Mouse (Mus musculus): ENCODE measurements around the gene C130026I21Rik. TPM values are rescaled to one million over a fixed set of nuclear protein-coding genes. Genes with fewer than 3 reads are reported as not detected.
"Not testable (repeated sequence)": the region's sequence is repeated elsewhere in the genome, so short reads cannot be mapped to it uniquely, and the experiment has no call there.

C130026I21Rik gene
- polyA plus RNA-seq, 1 experiment from 2014 or later: not detected

DNA sequence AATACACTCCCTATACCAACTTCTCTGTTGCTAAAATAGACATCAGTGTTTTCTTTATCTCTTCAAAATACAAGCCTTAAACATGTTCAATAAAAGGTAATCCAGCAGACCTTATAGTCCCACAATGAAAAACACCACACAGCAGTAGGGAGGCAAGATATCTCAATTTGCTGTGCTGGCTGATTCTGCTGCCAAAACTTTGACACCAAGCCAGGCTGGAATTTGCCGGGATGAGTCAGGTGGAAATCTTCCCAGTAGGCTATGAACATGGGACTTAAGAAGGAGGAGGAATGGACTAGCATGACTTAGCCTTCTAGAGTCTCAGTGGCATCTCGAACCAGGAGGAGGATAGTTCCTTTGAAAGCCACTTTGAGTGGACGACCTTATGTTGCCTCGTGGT lies 91.4 kb downstream of the C130026I21Rik start:
- H3K27ac ChIP-seq (ENCODE audit: low read depth, low read length); H3K4me1 ChIP-seq (replicated peaks; ENCODE audit: control insufficient read depth, insufficient read depth, low read length); H3K36me3 ChIP-seq (ENCODE audit: control insufficient read depth, insufficient read depth, low read length); H3K27me3 ChIP-seq (ENCODE audit: control insufficient read depth, insufficient read depth, low read length); ATAC-seq (ENCODE audit: low FRiP score); H3K4me2 ChIP-seq (replicated peaks; ENCODE audit: low read depth, low read length); H3K4me3 ChIP-seq (ENCODE audit: low read depth, low read length); H3K9me3 ChIP-seq (ENCODE audit: control insufficient read depth, low read length); H3K9ac ChIP-seq (ENCODE audit: low read depth, low read length); DNase-seq (ENCODE audit: low spot score): not testable (repeated sequence)
- 79% methylated on average over 4 of the region's 4 CpGs for WGBS

DNA sequence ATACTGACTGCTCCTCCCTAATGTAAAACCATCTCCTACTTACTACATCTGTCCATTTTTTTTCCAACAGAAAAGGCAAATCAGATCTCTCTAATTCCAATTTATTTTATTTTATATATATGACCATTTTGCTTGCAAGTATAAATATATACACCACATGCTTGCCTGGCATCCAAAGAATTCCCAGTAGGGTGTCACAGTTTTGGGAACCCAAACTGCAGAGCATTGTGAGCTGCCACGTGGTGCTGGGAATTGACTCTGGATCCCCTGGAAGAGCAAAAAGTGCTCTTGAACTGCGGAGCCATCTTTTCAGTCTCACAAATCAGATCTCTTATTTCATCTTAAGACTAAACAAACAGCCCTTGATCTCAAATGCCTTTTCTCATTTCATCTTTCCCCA lies 107.5 kb downstream of the C130026I21Rik start:
- H3K4me3 ChIP-seq (ENCODE audit: low read depth, low read length); H3K36me3 ChIP-seq (ENCODE audit: control insufficient read depth, insufficient read depth, low read length); DNase-seq (ENCODE audit: low spot score); H3K27ac ChIP-seq (ENCODE audit: low read depth, low read length); H3K4me1 ChIP-seq (replicated peaks; ENCODE audit: control insufficient read depth, insufficient read depth, low read length); H3K27me3 ChIP-seq (ENCODE audit: control insufficient read depth, insufficient read depth, low read length); H3K9me3 ChIP-seq (ENCODE audit: control insufficient read depth, low read length); H3K4me2 ChIP-seq (replicated peaks; ENCODE audit: low read depth, low read length); H3K9ac ChIP-seq (ENCODE audit: low read depth, low read length); ATAC-seq (ENCODE audit: low FRiP score): not testable (repeated sequence)
- 56% methylated on average over 1 of the region's 2 CpGs for WGBS

DNA sequence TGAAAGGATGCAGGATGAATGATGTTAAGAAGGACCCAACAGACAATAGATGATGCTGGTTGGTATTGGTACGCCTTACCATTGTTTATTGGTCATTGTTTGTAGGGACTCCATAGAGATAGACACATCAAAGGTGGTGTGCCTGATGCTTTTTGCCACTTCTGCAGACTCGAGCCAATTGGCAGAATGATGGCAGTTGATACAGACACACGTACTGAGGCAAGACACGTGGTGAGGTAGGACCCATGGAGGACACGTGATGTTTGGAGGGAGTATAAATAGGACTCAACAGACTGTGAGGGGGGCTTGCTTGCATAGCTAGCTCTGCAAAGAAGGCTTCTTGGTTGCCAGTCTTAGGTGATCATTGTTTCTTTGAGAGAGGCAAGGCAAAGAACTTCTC lies 115.2 kb downstream of the C130026I21Rik start:
- H3K27ac ChIP-seq (ENCODE audit: low read depth, low read length); H3K4me3 ChIP-seq (ENCODE audit: low read depth, low read length); ATAC-seq (ENCODE audit: low FRiP score); H3K27me3 ChIP-seq (ENCODE audit: control insufficient read depth, insufficient read depth, low read length); H3K36me3 ChIP-seq (ENCODE audit: control insufficient read depth, insufficient read depth, low read length); H3K9me3 ChIP-seq (ENCODE audit: control insufficient read depth, low read length); H3K4me2 ChIP-seq (replicated peaks; ENCODE audit: low read depth, low read length); H3K4me1 ChIP-seq (replicated peaks; ENCODE audit: control insufficient read depth, insufficient read depth, low read length); DNase-seq (ENCODE audit: low spot score); H3K9ac ChIP-seq (ENCODE audit: low read depth, low read length): not testable (repeated sequence)
- 81% methylated on average over 4 of the region's 5 CpGs for WGBS

DNA sequence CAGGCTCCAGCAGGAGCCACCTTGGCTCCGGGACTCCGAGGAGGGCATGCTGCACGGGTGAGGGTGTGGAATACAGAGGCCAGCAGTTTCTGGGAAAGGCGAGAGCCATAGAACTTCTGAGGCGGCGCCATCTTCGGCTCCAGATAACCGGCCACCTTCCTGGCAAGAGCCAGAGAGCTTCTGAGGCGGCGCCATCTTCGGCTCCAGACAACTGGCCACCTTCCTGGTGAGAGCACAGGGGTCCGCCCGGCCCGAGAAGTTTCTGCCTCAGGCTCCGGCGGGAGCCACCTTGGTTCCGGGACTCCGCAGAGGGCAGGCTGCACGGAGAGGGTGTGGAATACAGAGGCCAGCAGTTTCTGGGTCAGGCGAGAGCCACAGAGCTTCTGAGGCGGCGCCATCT lies 136.7 kb downstream of the C130026I21Rik start:
- H3K4me2 ChIP-seq (replicated peaks; ENCODE audit: low read depth, low read length); H3K4me1 ChIP-seq (replicated peaks; ENCODE audit: control insufficient read depth, insufficient read depth, low read length); H3K36me3 ChIP-seq (ENCODE audit: control insufficient read depth, insufficient read depth, low read length); ATAC-seq (ENCODE audit: low FRiP score); H3K27ac ChIP-seq (ENCODE audit: low read depth, low read length); H3K9me3 ChIP-seq (ENCODE audit: control insufficient read depth, low read length); DNase-seq (ENCODE audit: low spot score); H3K27me3 ChIP-seq (ENCODE audit: control insufficient read depth, insufficient read depth, low read length); H3K9ac ChIP-seq (ENCODE audit: low read depth, low read length); H3K4me3 ChIP-seq (ENCODE audit: low read depth, low read length): not testable (repeated sequence)
- 92% methylated on average over 17 of the region's 22 CpGs for WGBS

DNA sequence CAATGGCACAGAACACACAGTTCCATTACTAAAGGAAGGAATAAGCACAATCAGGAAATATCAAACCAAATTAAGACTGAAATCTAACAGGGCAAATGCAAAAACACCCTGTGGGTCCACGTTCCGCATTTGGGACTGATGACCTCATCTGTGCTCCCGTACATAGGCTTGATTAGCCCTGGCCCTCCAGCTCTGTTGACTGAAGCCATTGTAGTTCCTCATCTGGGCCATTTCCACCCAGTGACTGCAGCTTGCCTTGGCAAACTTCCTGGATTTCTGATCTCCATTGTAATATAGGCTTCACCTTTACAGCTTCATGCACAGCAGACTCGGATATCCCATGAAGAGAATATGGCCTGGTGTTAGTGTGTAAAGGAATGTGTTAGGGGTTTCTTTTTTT lies 148.5 kb downstream of the C130026I21Rik start:
- not testable (repeated sequence) for H3K4me3 ChIP-seq (ENCODE audit: low read depth, low read length); H3K9me3 ChIP-seq (ENCODE audit: control insufficient read depth, low read length); H3K27ac ChIP-seq (ENCODE audit: low read depth, low read length); H3K4me2 ChIP-seq (replicated peaks; ENCODE audit: low read depth, low read length); ATAC-seq (ENCODE audit: low FRiP score); H3K36me3 ChIP-seq (ENCODE audit: control insufficient read depth, insufficient read depth, low read length); H3K9ac ChIP-seq (ENCODE audit: low read depth, low read length); H3K4me1 ChIP-seq (replicated peaks; ENCODE audit: control insufficient read depth, insufficient read depth, low read length); H3K27me3 ChIP-seq (ENCODE audit: control insufficient read depth, insufficient read depth, low read length); DNase-seq (ENCODE audit: low spot score)
- 91% methylated on average over 4 of the region's 4 CpGs for WGBS

DNA sequence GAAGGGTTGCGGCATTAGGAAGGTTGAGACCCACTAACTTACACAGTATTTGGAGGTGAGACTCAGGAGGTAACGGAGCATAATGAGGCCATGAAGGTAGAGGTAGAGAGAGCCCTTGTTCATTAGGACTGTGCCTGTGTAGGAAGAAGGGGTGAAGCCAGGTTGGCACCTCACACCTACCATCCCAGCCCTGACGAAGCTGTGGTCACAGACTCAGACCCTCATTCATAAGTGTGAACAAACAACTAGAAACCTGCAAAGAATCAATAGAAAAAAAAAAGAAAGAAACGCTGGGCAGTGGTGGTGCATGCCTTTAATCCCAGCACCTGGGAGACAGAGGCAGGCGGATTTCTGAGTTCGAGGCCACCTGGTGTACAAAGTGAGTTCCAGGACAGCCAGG lies 152.0 kb downstream of the C130026I21Rik start:
- H3K4me2 ChIP-seq (replicated peaks; ENCODE audit: low read depth, low read length); H3K27ac ChIP-seq (ENCODE audit: low read depth, low read length); H3K27me3 ChIP-seq (ENCODE audit: control insufficient read depth, insufficient read depth, low read length); ATAC-seq (ENCODE audit: low FRiP score); H3K4me1 ChIP-seq (replicated peaks; ENCODE audit: control insufficient read depth, insufficient read depth, low read length); H3K9me3 ChIP-seq (ENCODE audit: control insufficient read depth, low read length); H3K36me3 ChIP-seq (ENCODE audit: control insufficient read depth, insufficient read depth, low read length); DNase-seq (ENCODE audit: low spot score); H3K9ac ChIP-seq (ENCODE audit: low read depth, low read length); H3K4me3 ChIP-seq (ENCODE audit: low read depth, low read length): not testable (repeated sequence)
- 69% methylated on average over 5 of the region's 6 CpGs for WGBS

DNA sequence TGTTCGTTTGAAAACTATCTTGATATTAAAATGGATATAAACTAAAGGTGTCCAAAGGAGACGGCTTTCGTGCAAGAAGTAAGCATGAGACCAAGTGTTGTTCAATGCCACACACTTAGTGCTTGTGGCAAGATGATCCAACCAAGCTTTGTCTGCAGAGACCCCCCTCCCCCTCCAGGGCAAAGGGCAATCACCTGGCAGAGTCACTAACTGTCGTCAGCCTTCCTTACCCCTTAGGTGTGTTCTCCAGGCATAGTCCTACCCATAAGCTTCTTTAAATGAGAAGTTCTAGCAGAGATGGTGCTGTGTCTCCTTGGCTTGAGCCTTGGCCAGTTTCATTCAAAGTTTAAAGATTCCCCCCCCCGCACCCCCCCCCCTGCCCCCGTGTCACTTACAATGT lies 152.8 kb downstream of the C130026I21Rik start:
- H3K27ac ChIP-seq (ENCODE audit: low read depth, low read length); H3K4me1 ChIP-seq (replicated peaks; ENCODE audit: control insufficient read depth, insufficient read depth, low read length); H3K4me3 ChIP-seq (ENCODE audit: low read depth, low read length); DNase-seq (ENCODE audit: low spot score); ATAC-seq (ENCODE audit: low FRiP score); H3K9me3 ChIP-seq (ENCODE audit: control insufficient read depth, low read length); H3K27me3 ChIP-seq (ENCODE audit: control insufficient read depth, insufficient read depth, low read length); H3K36me3 ChIP-seq (ENCODE audit: control insufficient read depth, insufficient read depth, low read length); H3K9ac ChIP-seq (ENCODE audit: low read depth, low read length); H3K4me2 ChIP-seq (replicated peaks; ENCODE audit: low read depth, low read length): not testable (repeated sequence)
- WGBS: 69% methylated on average over 4 of the region's 6 CpGs

DNA sequence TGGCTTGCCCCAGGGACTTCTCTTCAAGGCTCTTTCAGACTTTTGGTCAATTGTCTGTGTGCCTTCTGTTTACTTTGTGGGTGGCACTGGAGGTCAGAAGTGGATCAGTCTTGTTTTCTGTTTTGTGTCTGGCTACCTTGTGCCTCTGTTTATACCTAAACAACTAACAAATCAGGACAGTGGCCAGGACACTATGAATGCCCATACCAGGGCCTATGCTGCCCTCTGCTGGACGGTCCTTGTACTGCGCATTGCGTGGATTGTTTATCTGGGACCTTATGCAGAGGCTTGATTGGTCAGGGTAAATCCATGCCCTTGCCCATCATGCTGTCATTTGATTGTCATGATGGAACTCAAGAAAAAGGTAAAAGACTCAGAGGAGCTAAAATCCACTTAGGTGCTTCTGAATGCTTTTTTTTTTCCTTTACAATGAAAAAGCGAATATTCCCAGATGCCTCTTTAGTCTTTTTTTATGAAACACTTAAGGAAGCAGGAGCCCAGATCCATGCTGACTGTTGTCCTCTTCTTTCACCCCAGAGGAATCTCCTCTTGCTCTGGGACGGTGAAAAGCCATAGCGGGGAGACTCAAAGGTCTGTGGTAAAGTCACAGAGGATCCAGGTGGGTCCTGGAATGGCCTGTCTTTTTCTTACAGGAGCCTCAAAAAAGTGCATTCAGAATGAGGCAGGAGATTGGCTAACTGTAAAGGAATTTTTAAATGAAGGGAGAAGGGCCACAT lies 155.5 kb downstream of the C130026I21Rik start:
- not testable (repeated sequence) for H3K27ac ChIP-seq (ENCODE audit: low read depth, low read length); DNase-seq (ENCODE audit: low spot score); H3K36me3 ChIP-seq (ENCODE audit: control insufficient read depth, insufficient read depth, low read length); H3K9ac ChIP-seq (ENCODE audit: low read depth, low read length); H3K4me1 ChIP-seq (replicated peaks; ENCODE audit: control insufficient read depth, insufficient read depth, low read length); ATAC-seq (ENCODE audit: low FRiP score); H3K4me3 ChIP-seq (ENCODE audit: low read depth, low read length); H3K27me3 ChIP-seq (ENCODE audit: control insufficient read depth, insufficient read depth, low read length); H3K4me2 ChIP-seq (replicated peaks; ENCODE audit: low read depth, low read length); H3K9me3 ChIP-seq (ENCODE audit: control insufficient read depth, low read length)
- WGBS: 52% methylated on average over 6 of the region's 6 CpGs

DNA sequence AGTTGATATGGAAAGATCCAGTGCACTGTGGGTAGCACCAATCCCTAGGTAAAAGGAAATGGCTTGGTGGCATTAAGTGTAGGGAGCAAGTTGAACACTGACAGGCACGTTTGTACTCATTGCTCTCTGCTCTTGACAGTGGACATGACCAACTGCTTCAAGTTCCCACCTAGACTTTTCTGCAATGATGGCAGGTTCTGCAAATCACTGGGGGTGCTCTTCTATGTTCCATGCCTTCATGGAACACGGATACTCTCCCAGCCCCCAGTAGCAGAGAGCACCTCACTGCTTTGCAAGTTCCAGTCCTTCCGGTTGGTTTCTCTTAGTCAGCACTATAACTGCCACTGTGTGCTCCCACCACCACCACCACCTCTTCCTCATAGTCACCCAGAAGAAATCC lies 156.3 kb downstream of the C130026I21Rik start:
- not testable (repeated sequence) for H3K27me3 ChIP-seq (ENCODE audit: control insufficient read depth, insufficient read depth, low read length); H3K4me3 ChIP-seq (ENCODE audit: low read depth, low read length); H3K9ac ChIP-seq (ENCODE audit: low read depth, low read length); H3K4me1 ChIP-seq (replicated peaks; ENCODE audit: control insufficient read depth, insufficient read depth, low read length); H3K36me3 ChIP-seq (ENCODE audit: control insufficient read depth, insufficient read depth, low read length); DNase-seq (ENCODE audit: low spot score); H3K27ac ChIP-seq (ENCODE audit: low read depth, low read length); H3K4me2 ChIP-seq (replicated peaks; ENCODE audit: low read depth, low read length); H3K9me3 ChIP-seq (ENCODE audit: control insufficient read depth, low read length)
- WGBS: 85% methylated on average over 3 of the region's 3 CpGs
- ATAC-seq (ENCODE audit: low FRiP score): peak; percentile 76

All from hindbrain, embryonic 11.5 days (tissue).